Mouse (Mus musculus) E14TG2a.4 (cell line): ENCODE data around the gene Tsg101.

ENCODE experiments used
- H3K27me3 ChIP-seq: 2 replicates; pipeline ENCODE4 v1.6.1; 2014; ENCODE audit warnings: low read length, control low read depth; ENCODE audit not compliant: insufficient read depth
- H3K36me3 ChIP-seq: 2 replicates; pipeline ENCODE4 v1.6.1; 2014; ENCODE audit warnings: low read length, control low read depth; ENCODE audit not compliant: insufficient read depth
- H3K4me1 ChIP-seq: replicated peaks from 2 replicates; pipeline ENCODE4 v1.6.1; 2014; ENCODE audit warnings: low read depth, low read length, control low read depth
- H3K4me3 ChIP-seq: replicated peaks from 2 replicates; pipeline ENCODE4 v1.5.1; 2014; ENCODE audit warnings: mild to moderate bottlenecking, low read length
- H3K9me3 ChIP-seq: 2 replicates; pipeline ENCODE4 v1.6.1; 2014; ENCODE audit warnings: low read length, control low read depth
- CTCF ChIP-seq: conservative IDR thresholded peaks from 2 replicates; pipeline ENCODE4 v1.5.1; 2014; ENCODE audit warnings: low read length
- NANOG ChIP-seq: IDR thresholded peaks from 2 replicates; pipeline ENCODE4 v1.6.1; 2014; ENCODE audit warnings: borderline replicate concordance, low read length, mixed read lengths
- POU5F1 ChIP-seq: IDR thresholded peaks from 2 replicates; pipeline ENCODE4 v1.6.1; 2014; ENCODE audit warnings: low read length, borderline replicate concordance

Tsg101 gene

DNA sequence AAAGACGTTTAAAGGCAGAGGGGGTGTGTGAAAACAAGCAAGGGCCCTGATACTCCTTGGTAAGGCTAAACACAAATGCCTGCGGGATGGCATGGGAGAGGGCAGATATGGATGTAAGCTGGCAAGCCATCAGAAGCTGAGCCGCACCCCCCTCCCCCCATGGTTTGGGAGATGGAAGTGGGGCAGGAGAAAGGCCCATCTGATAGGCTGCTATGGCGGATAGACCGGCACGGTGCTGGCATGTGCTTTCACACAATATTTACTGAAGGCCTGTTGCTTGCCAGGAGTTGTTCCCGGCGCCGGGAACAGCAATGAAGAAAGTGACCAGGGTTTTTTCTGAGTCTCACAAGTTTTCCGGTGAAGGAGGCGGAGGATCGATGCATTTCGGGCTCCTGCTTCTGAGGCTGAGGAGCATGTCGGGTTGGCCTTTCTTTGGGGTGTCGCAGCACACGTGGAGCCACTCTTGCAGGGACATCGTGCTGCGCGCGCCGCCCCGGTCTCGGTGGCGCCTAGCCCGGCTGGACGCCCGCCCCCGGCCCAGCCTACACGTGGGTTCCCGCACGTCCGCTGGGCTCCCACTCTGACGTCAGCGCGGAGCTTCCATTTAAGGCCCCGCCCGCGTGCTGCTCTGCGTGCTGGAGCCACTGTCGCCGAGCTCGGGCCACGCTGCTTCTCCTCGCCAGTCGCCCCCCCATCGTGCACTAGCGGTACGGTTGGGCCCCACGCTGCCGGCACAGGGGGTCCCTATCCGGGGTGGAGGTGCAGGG is 74.4 kb downstream of the Tsg101 start:
- H3K9me3 ChIP-seq: no peaks in the 10 kb centered on the region
- no peak for TF ChIP-seq NANOG
- TF ChIP-seq POU5F1: no peak
- H3K4me3 ChIP-seq: peak overlapping the region; percentile 98
- H3K27me3 ChIP-seq: peaks cover 15% of the 10 kb centered on the region; the same call in 1 of the 2 replicates
- peaks cover 50% of the 10 kb centered on the region for H3K36me3 ChIP-seq
- peaks cover 67% of the 10 kb centered on the region for H3K4me1 ChIP-seq

DNA sequence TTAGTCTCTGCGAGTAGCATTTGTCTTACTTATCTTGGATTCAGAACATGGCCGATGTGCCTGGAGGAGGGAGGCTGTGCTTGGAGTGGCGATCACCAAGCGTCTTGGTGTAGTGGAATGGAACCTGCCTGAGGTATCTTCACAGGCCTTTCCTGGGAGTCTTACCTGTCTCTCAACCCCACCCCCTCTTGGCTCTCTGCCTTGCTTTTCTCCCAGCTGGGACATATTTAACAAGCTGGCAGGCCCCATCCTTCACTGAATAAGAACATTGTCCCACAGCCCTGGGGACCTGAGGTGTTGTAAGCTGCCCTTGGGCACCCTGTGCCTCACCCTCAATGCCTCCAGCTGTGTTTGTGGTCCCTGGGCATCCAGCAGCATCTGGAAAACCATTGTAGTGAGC is 76.2 kb downstream of the Tsg101 start:
- Histone ChIP-seq H3K4me3 (no peak overlapping the region), H3K36me3 (peaks cover 33% of the 10 kb centered on the region), H3K27me3 (peaks cover 15% of the 10 kb centered on the region; the same call in 1 of the 2 replicates), H3K4me1 (peaks cover 70% of the 10 kb centered on the region), H3K9me3 (no peaks in the 10 kb centered on the region)
- TF ChIP-seq NANOG: no peak

- Histone ChIP-seq H3K4me1 (peaks cover 71% of the 10 kb centered on the region), H3K27me3 (peaks cover 15% of the 10 kb centered on the region; the same call in 1 of the 2 replicates), H3K9me3 (no peaks in the 10 kb centered on the region), H3K36me3 (peaks cover 20% of the 10 kb centered on the region), H3K4me3 (no peak overlapping the region)
- TF ChIP-seq POU5F1: no peak
- TF ChIP-seq NANOG: no peak
- TF ChIP-seq CTCF: no peak
Observed at GRCm38 (mm10) chr7:46842278-46842677, 77.5 kb downstream of the Tsg101 start.

DNA sequence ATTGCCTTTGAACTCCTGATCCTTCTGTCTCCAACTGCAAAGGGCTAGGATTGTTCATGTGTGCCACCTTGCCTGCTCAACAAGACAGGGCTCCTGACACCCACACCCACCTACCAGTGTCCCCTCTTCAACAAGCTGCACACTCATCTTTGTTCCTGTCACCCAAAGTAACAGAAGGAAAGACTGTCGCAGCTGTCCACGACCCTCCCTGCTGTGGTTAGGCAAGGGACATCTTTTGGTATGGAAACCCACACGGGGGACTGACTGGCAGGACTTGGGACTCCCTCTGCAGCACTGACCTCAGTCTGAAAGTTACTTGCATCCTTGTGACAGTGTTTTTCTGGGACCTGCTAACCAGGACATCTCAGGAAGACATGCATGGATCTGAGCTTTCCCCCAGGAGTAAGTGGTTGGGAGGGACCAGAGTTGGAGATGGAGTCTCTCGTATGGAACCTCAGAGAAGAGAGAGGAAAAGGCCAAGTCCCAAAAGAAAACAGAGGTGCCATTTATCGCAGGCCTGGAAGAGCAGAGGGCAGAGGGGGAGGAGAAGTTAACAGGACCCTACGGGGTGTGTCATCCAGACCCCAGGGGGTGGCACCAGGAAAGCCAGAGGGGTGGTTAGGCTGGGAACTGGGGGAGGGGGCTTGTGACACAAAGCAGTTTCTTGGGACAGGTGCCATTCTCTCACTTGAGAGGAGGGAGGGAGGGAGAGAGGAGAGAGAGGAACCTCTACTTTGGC is 78.8 kb downstream of the Tsg101 start, which contains the start of gene Ldha:
Gene Ldha (plus strand): TSS at position 689 of the 739 bp plus-strand sequence.
- no peaks in the 10 kb centered on the region for H3K9me3 ChIP-seq
- peaks cover 7% of the 10 kb centered on the region for H3K36me3 ChIP-seq
- H3K4me3 ChIP-seq: peak within 1 kb of the TSS; percentile 37
- H3K27me3 ChIP-seq: peaks cover 8% of the 10 kb centered on the region; the same call in 1 of the 2 replicates
- H3K4me1 ChIP-seq: peaks cover 78% of the 10 kb centered on the region
- TF ChIP-seq NANOG (no peak), CTCF (no peak), POU5F1 (no peak)

GRCm38 (mm10) chr7:46840326-46840725 is 79.4 kb downstream of the Tsg101 start:
- no peak for TF ChIP-seq CTCF
- no peak for TF ChIP-seq NANOG
- H3K36me3 ChIP-seq: peaks cover 7% of the 10 kb centered on the region
- H3K4me3 ChIP-seq: no peak overlapping the region
- no peaks in the 10 kb centered on the region for H3K9me3 ChIP-seq
- peaks cover 8% of the 10 kb centered on the region; the same call in 1 of the 2 replicates for H3K27me3 ChIP-seq
- H3K4me1 ChIP-seq: peaks cover 81% of the 10 kb centered on the region

- H3K27me3 ChIP-seq: peaks cover 8% of the 10 kb centered on the region; the same call in 1 of the 2 replicates
- H3K9me3 ChIP-seq: no peaks in the 10 kb centered on the region
- H3K4me3 ChIP-seq: peak overlapping the region; percentile 58
- H3K36me3 ChIP-seq: peaks cover 7% of the 10 kb centered on the region
- TF ChIP-seq NANOG: no peak
- no peak for TF ChIP-seq POU5F1
- no peak for TF ChIP-seq CTCF
- H3K4me1 ChIP-seq: peaks cover 84% of the 10 kb centered on the region
Observed at GRCm38 (mm10) chr7:46839861-46840260, 79.9 kb downstream of the Tsg101 start.

GRCm38 (mm10) chr7:46839446-46839845 is 80.3 kb downstream of the Tsg101 start:
- Histone ChIP-seq H3K4me3 (peak overlapping the region; percentile 58), H3K36me3 (peaks cover 7% of the 10 kb centered on the region), H3K9me3 (no peaks in the 10 kb centered on the region), H3K4me1 (peaks cover 82% of the 10 kb centered on the region), H3K27me3 (peaks cover 8% of the 10 kb centered on the region; the same call in 1 of the 2 replicates)
- TF ChIP-seq POU5F1 (no peak), NANOG (no peak), CTCF (no peak)
